Mouse (Mus musculus) ES-E14 (cell line): ENCODE measurements at regions not wholly inside any gene's neighbourhood (a gene's known extent, or its start where the extent isn't known, plus 50 kb on each side); places are given as distances from the start of the nearest gene placed in this dataset.

ENCODE experiments used
- CHD2 ChIP-seq: IDR thresholded peaks from 2 replicates; pipeline ENCODE4 v1.6.1; 2014; ENCODE audit warnings: mild to moderate bottlenecking, low read depth, low read length, inconsistent platforms
- HCFC1 ChIP-seq: IDR thresholded peaks from 2 replicates; pipeline ENCODE4 v1.6.1; 2012; ENCODE audit warnings: low read length, inconsistent platforms, borderline replicate concordance; ENCODE audit not compliant: insufficient read depth
- MAFK ChIP-seq: IDR thresholded peaks from 2 replicates; pipeline ENCODE4 v1.6.1; 2014; ENCODE audit warnings: mild to moderate bottlenecking, low read depth, low read length, inconsistent platforms; ENCODE audit not compliant: insufficient read depth
- ZC3H11A ChIP-seq: IDR thresholded peaks from 2 replicates; pipeline ENCODE4 v1.6.1; 2012; ENCODE audit warnings: low read depth, mild to moderate bottlenecking, inconsistent platforms, low read length, borderline replicate concordance

GRCm38 (mm10) chr17:27332076-27332475 lies 127.8 kb upstream of the Lemd2 start:
- TF ChIP-seq HCFC1 (no peak), MAFK (no peak), CHD2 (no peak), ZC3H11A (no peak)
